Mouse (Mus musculus): ENCODE data around the gene Gm43191. TPM values are rescaled to one million over a fixed set of nuclear protein-coding genes. Genes with fewer than 3 reads are reported as not detected.
A peak's percentile ranks its signal among the peaks of the same experiment; 100 is the strongest.
"Not testable (repeated sequence)": the region's sequence is repeated elsewhere in the genome, so short reads cannot be mapped to it uniquely, and the experiment has no call there.

Gene Gm43191
- polyA plus RNA-seq, 1 experiment: not detected

GRCm38 (mm10) chr3:116698786-116699185 is 17.7 kb upstream of the Gm43191 start:
- no peak for TF ChIP-seq POLR2A (IDR thresholded peaks at IDR 0.05; ENCODE audit: borderline replicate concordance, insufficient read depth, low read length)
- TF ChIP-seq CTCF (IDR thresholded peaks at IDR 0.05; ENCODE audit: borderline replicate concordance, insufficient read depth, low read depth, low read length): no peak
- no peak overlapping the region for H3K4me3 ChIP-seq (replicated peaks; ENCODE audit: insufficient read depth, low read depth, low read length)
- no peak overlapping the region for H3K27ac ChIP-seq (ENCODE audit: insufficient read depth, low read length)
- no peaks in the 10 kb centered on the region for H3K4me1 ChIP-seq (ENCODE audit: control insufficient read depth, insufficient read depth, low read length)
- no peak for DNase-seq
- WGBS: 41% methylated on average over 2 of the region's 2 CpGs
- H3K27me3 ChIP-seq (ENCODE audit: control insufficient read depth, insufficient read depth, low read length): no peaks in the 10 kb centered on the region

- Histone ChIP-seq H3K4me1 (ENCODE audit: control insufficient read depth, insufficient read depth, low read length) (no peaks in the 10 kb centered on the region), H3K27ac (ENCODE audit: insufficient read depth, low read length) (no peak overlapping the region), H3K27me3 (ENCODE audit: control insufficient read depth, insufficient read depth, low read length) (no peaks in the 10 kb centered on the region), H3K4me3 (replicated peaks; ENCODE audit: insufficient read depth, low read depth, low read length) (no peak overlapping the region)
- WGBS: 96% methylated on average over 2 of the region's 2 CpGs
- no peak for DNase-seq
- TF ChIP-seq CTCF (IDR thresholded peaks at IDR 0.05; ENCODE audit: borderline replicate concordance, insufficient read depth, low read depth, low read length) (no peak), POLR2A (IDR thresholded peaks at IDR 0.05; ENCODE audit: borderline replicate concordance, insufficient read depth, low read length) (no peak)
Observed at GRCm38 (mm10) chr3:116695666-116695985, 14.6 kb upstream of the Gm43191 start.

- Histone ChIP-seq H3K27ac (ENCODE audit: insufficient read depth, low read length) (no peak overlapping the region), H3K4me1 (ENCODE audit: control insufficient read depth, insufficient read depth, low read length) (no peaks in the 10 kb centered on the region), H3K4me3 (replicated peaks; ENCODE audit: insufficient read depth, low read depth, low read length) (no peak overlapping the region), H3K27me3 (ENCODE audit: control insufficient read depth, insufficient read depth, low read length) (no peaks in the 10 kb centered on the region)
- TF ChIP-seq POLR2A (IDR thresholded peaks at IDR 0.05; ENCODE audit: borderline replicate concordance, insufficient read depth, low read length): no peak
- TF ChIP-seq CTCF (IDR thresholded peaks at IDR 0.05; ENCODE audit: borderline replicate concordance, insufficient read depth, low read depth, low read length): no peak
- 90% methylated on average over 8 of the region's 8 CpGs for WGBS
- DNase-seq: no peak
Observed at GRCm38 (mm10) chr3:116694955-116695665, 14.1 kb upstream of the Gm43191 start.

- TF ChIP-seq POLR2A (IDR thresholded peaks at IDR 0.05; ENCODE audit: borderline replicate concordance, insufficient read depth, low read length): no peak
- no peak for TF ChIP-seq CTCF (IDR thresholded peaks at IDR 0.05; ENCODE audit: borderline replicate concordance, insufficient read depth, low read depth, low read length)
- WGBS: 95% methylated on average over 3 of the region's 3 CpGs
- no peak overlapping the region for H3K27ac ChIP-seq (ENCODE audit: insufficient read depth, low read length)
- H3K4me3 ChIP-seq (replicated peaks; ENCODE audit: insufficient read depth, low read depth, low read length): no peak overlapping the region
- DNase-seq: no peak
- no peaks in the 10 kb centered on the region for H3K27me3 ChIP-seq (ENCODE audit: control insufficient read depth, insufficient read depth, low read length)
- no peaks in the 10 kb centered on the region for H3K4me1 ChIP-seq (ENCODE audit: control insufficient read depth, insufficient read depth, low read length)
Observed at GRCm38 (mm10) chr3:116694312-116694711, 13.3 kb upstream of the Gm43191 start.

GRCm38 (mm10) chr3:116664281-116664680 is 16.8 kb downstream of the Gm43191 start:
- not testable (repeated sequence) for H3K27me3 ChIP-seq (ENCODE audit: control insufficient read depth, insufficient read depth, low read length); H3K4me1 ChIP-seq (ENCODE audit: control insufficient read depth, insufficient read depth, low read length); H3K4me3 ChIP-seq (replicated peaks; ENCODE audit: insufficient read depth, low read depth, low read length); H3K27ac ChIP-seq (ENCODE audit: insufficient read depth, low read length); DNase-seq
- WGBS: 95% methylated on average over 9 of the region's 9 CpGs

- peak within 1 kb of the TSS; percentile 64 for H3K4me3 ChIP-seq (replicated peaks; ENCODE audit: insufficient read depth, low read depth, low read length)
- DNase-seq: peak; percentile 98 to 99
- H3K4me1 ChIP-seq (ENCODE audit: control insufficient read depth, insufficient read depth, low read length): peaks cover 11% of the 10 kb centered on the region
- H3K27ac ChIP-seq (ENCODE audit: insufficient read depth, low read length): peak within 1 kb of the TSS; percentile 25
- no peaks in the 10 kb centered on the region for H3K27me3 ChIP-seq (ENCODE audit: control insufficient read depth, insufficient read depth, low read length)
- TF ChIP-seq POLR2A (IDR thresholded peaks at IDR 0.05; ENCODE audit: borderline replicate concordance, insufficient read depth, low read length) (peak; percentile 87), CTCF (IDR thresholded peaks at IDR 0.05; ENCODE audit: borderline replicate concordance, insufficient read depth, low read depth, low read length) (no peak)
- under 1% methylated on average over 39 of the region's 39 CpGs for WGBS
Observed at GRCm38 (mm10) chr3:116662463-116662863, 18.6 kb downstream of the Gm43191 start, which contains the start of gene Mfsd14a. Gene Mfsd14a, minus strand, starts transcription at chr3:116662677.

GRCm38 (mm10) chr3:116661870-116662414 is 19.1 kb downstream of the Gm43191 start:
- no peak for TF ChIP-seq POLR2A (IDR thresholded peaks at IDR 0.05; ENCODE audit: borderline replicate concordance, insufficient read depth, low read length)
- TF ChIP-seq CTCF (IDR thresholded peaks at IDR 0.05; ENCODE audit: borderline replicate concordance, insufficient read depth, low read depth, low read length): no peak
- Histone ChIP-seq H3K4me3 (replicated peaks; ENCODE audit: insufficient read depth, low read depth, low read length) (peak overlapping the region; percentile 64), H3K4me1 (ENCODE audit: control insufficient read depth, insufficient read depth, low read length) (peaks cover 11% of the 10 kb centered on the region), H3K27me3 (ENCODE audit: control insufficient read depth, insufficient read depth, low read length) (no peaks in the 10 kb centered on the region), H3K27ac (ENCODE audit: insufficient read depth, low read length) (peak overlapping the region; percentile 25)
- no peak for DNase-seq
- WGBS: under 1% methylated on average over 64 of the region's 68 CpGs

- no peak for DNase-seq
- 1% methylated on average over 16 of the region's 16 CpGs for WGBS
- H3K27me3 ChIP-seq (ENCODE audit: control insufficient read depth, insufficient read depth, low read length): no peaks in the 10 kb centered on the region
- peak overlapping the region; percentile 25 for H3K27ac ChIP-seq (ENCODE audit: insufficient read depth, low read length)
- H3K4me3 ChIP-seq (replicated peaks; ENCODE audit: insufficient read depth, low read depth, low read length): peak overlapping the region; percentile 64
- no peak for TF ChIP-seq CTCF (IDR thresholded peaks at IDR 0.05; ENCODE audit: borderline replicate concordance, insufficient read depth, low read depth, low read length)
- no peak for TF ChIP-seq POLR2A (IDR thresholded peaks at IDR 0.05; ENCODE audit: borderline replicate concordance, insufficient read depth, low read length)
- H3K4me1 ChIP-seq (ENCODE audit: control insufficient read depth, insufficient read depth, low read length): peaks cover 11% of the 10 kb centered on the region
Observed at GRCm38 (mm10) chr3:116661288-116661869, 19.7 kb downstream of the Gm43191 start.

Measured in cerebellum, adult 2 months (tissue).